Mouse (Mus musculus): ENCODE measurements around the gene Hlf. TPM values are rescaled to one million over a fixed set of nuclear protein-coding genes. Genes with fewer than 3 reads are reported as not detected.

The Hlf gene
- total RNA-seq, 1 experiment = 1.4 TPM

- TF ChIP-seq ZC3H11A (IDR thresholded peaks at IDR 0.05; ENCODE audit: borderline replicate concordance, low read depth, low read length) (no peak), HCFC1 (IDR thresholded peaks at IDR 0.05; ENCODE audit: borderline replicate concordance, insufficient read depth, low read length) (no peak), MAFK (IDR thresholded peaks at IDR 0.05; ENCODE audit: insufficient read depth, low read depth, low read length) (no peak), ZNF384 (IDR thresholded peaks at IDR 0.05; ENCODE audit: low read depth, low read length) (no peak), CHD2 (IDR thresholded peaks at IDR 0.05; ENCODE audit: low read depth, low read length) (no peak)
- in situ Hi-C loops (cut with MboI; ENCODE audit: low sequenced_read_pairs in 2 of 2, unreplicated experiment in 2 of 2) = no loop called here
These were observed 44.9 kb downstream of the Hlf start for GRCm38 (mm10) chr11:90345746-90346145.

GRCm38 (mm10) chr11:90342858-90343257, 47.8 kb downstream of the Hlf start:
- H3K9me3 ChIP-seq (ENCODE audit: control insufficient read depth, insufficient read depth, low read depth, low read length) = no peaks in the 10 kb centered on the region
- in situ Hi-C loops (cut with MboI; ENCODE audit: low sequenced_read_pairs in 2 of 2, unreplicated experiment in 2 of 2) = no loop called here
- H3K4me3 ChIP-seq (ENCODE audit: insufficient read depth in 1 of 2, low read depth in 1 of 2, low read length in 2 of 2, poor library complexity in 1 of 2, severe bottlenecking in 1 of 2) = no peak overlapping the region
- no peak overlapping the region for H3K9ac ChIP-seq (ENCODE audit: insufficient read depth, low read depth, low read length, poor library complexity, severe bottlenecking)
- no peaks in the 10 kb centered on the region for H3K36me3 ChIP-seq (ENCODE audit: control insufficient read depth, insufficient read depth, low read length, poor library complexity, severe bottlenecking)
- H3K4me1 ChIP-seq (ENCODE audit: control insufficient read depth in 2 of 2, insufficient read depth in 2 of 2, low read length in 2 of 2, poor library complexity in 1 of 2) = no peaks in the 10 kb centered on the region
- no peak for DNase-seq (ENCODE audit: low read depth, low spot score)
- TF ChIP-seq ZNF384 (IDR thresholded peaks at IDR 0.05; ENCODE audit: low read depth, low read length) (no peak), CHD2 (IDR thresholded peaks at IDR 0.05; ENCODE audit: low read depth, low read length) (no peak), ZC3H11A (IDR thresholded peaks at IDR 0.05; ENCODE audit: borderline replicate concordance, low read depth, low read length) (no peak), MAFK (IDR thresholded peaks at IDR 0.05; ENCODE audit: insufficient read depth, low read depth, low read length) (no peak), HCFC1 (IDR thresholded peaks at IDR 0.05; ENCODE audit: borderline replicate concordance, insufficient read depth, low read length) (no peak)
- H3K27ac ChIP-seq (ENCODE audit: insufficient read depth, low read depth, low read length, poor library complexity, severe bottlenecking) = no peak overlapping the region

More at GRCm38 (mm10) chr11:90345746-90346145, 44.9 kb downstream of the Hlf start:
- H3K4me1 ChIP-seq (ENCODE audit: control insufficient read depth in 2 of 2, insufficient read depth in 2 of 2, low read length in 2 of 2, poor library complexity in 1 of 2) = no peaks in the 10 kb centered on the region
- no peak overlapping the region for H3K9ac ChIP-seq (ENCODE audit: insufficient read depth, low read depth, low read length, poor library complexity, severe bottlenecking)
- H3K36me3 ChIP-seq (ENCODE audit: control insufficient read depth, insufficient read depth, low read length, poor library complexity, severe bottlenecking) = no peaks in the 10 kb centered on the region
- H3K4me3 ChIP-seq (ENCODE audit: insufficient read depth in 1 of 2, low read depth in 1 of 2, low read length in 2 of 2, poor library complexity in 1 of 2, severe bottlenecking in 1 of 2) = no peak overlapping the region
- H3K27ac ChIP-seq (ENCODE audit: insufficient read depth, low read depth, low read length, poor library complexity, severe bottlenecking) = no peak overlapping the region
- H3K9me3 ChIP-seq (ENCODE audit: control insufficient read depth, insufficient read depth, low read depth, low read length) = no peaks in the 10 kb centered on the region
- no peak for DNase-seq (ENCODE audit: low read depth, low spot score)

- in situ Hi-C loops (cut with MboI; ENCODE audit: low sequenced_read_pairs in 2 of 2, unreplicated experiment in 2 of 2) = no loop called here
These were observed 48.4 kb downstream of the Hlf start for GRCm38 (mm10) chr11:90342267-90342666.

GRCm38 (mm10) chr11:90340836-90341235, 49.9 kb downstream of the Hlf start:
- no peaks in the 10 kb centered on the region for H3K9me3 ChIP-seq (ENCODE audit: control insufficient read depth, insufficient read depth, low read depth, low read length)
- H3K36me3 ChIP-seq (ENCODE audit: control insufficient read depth, insufficient read depth, low read length, poor library complexity, severe bottlenecking) = no peaks in the 10 kb centered on the region
- no peak overlapping the region for H3K9ac ChIP-seq (ENCODE audit: insufficient read depth, low read depth, low read length, poor library complexity, severe bottlenecking)
- no peak for TF ChIP-seq ZC3H11A (IDR thresholded peaks at IDR 0.05; ENCODE audit: borderline replicate concordance, low read depth, low read length)
- no peak for TF ChIP-seq ZNF384 (IDR thresholded peaks at IDR 0.05; ENCODE audit: low read depth, low read length)
- no peak for TF ChIP-seq HCFC1 (IDR thresholded peaks at IDR 0.05; ENCODE audit: borderline replicate concordance, insufficient read depth, low read length)
- no peak for TF ChIP-seq CHD2 (IDR thresholded peaks at IDR 0.05; ENCODE audit: low read depth, low read length)
- TF ChIP-seq MAFK (IDR thresholded peaks at IDR 0.05; ENCODE audit: insufficient read depth, low read depth, low read length) = no peak
- in situ Hi-C loops (cut with MboI; ENCODE audit: low sequenced_read_pairs in 2 of 2, unreplicated experiment in 2 of 2) = no loop called here
- H3K4me3 ChIP-seq (ENCODE audit: insufficient read depth in 1 of 2, low read depth in 1 of 2, low read length in 2 of 2, poor library complexity in 1 of 2, severe bottlenecking in 1 of 2) = no peak overlapping the region
- H3K4me1 ChIP-seq (ENCODE audit: control insufficient read depth in 2 of 2, insufficient read depth in 2 of 2, low read length in 2 of 2, poor library complexity in 1 of 2) = no peaks in the 10 kb centered on the region
- DNase-seq (ENCODE audit: low read depth, low spot score) = no peak
- H3K27ac ChIP-seq (ENCODE audit: insufficient read depth, low read depth, low read length, poor library complexity, severe bottlenecking) = no peak overlapping the region

More at GRCm38 (mm10) chr11:90342267-90342666, 48.4 kb downstream of the Hlf start:
- H3K4me1 ChIP-seq (ENCODE audit: control insufficient read depth in 2 of 2, insufficient read depth in 2 of 2, low read length in 2 of 2, poor library complexity in 1 of 2) = no peaks in the 10 kb centered on the region
- H3K36me3 ChIP-seq (ENCODE audit: control insufficient read depth, insufficient read depth, low read length, poor library complexity, severe bottlenecking) = no peaks in the 10 kb centered on the region
- no peaks in the 10 kb centered on the region for H3K9me3 ChIP-seq (ENCODE audit: control insufficient read depth, insufficient read depth, low read depth, low read length)
- DNase-seq (ENCODE audit: low read depth, low spot score) = no peak
- H3K27ac ChIP-seq (ENCODE audit: insufficient read depth, low read depth, low read length, poor library complexity, severe bottlenecking) = no peak overlapping the region
- H3K4me3 ChIP-seq (ENCODE audit: insufficient read depth in 1 of 2, low read depth in 1 of 2, low read length in 2 of 2, poor library complexity in 1 of 2, severe bottlenecking in 1 of 2) = no peak overlapping the region
- TF ChIP-seq MAFK (IDR thresholded peaks at IDR 0.05; ENCODE audit: insufficient read depth, low read depth, low read length) (no peak), ZC3H11A (IDR thresholded peaks at IDR 0.05; ENCODE audit: borderline replicate concordance, low read depth, low read length) (no peak), HCFC1 (IDR thresholded peaks at IDR 0.05; ENCODE audit: borderline replicate concordance, insufficient read depth, low read length) (no peak), CHD2 (IDR thresholded peaks at IDR 0.05; ENCODE audit: low read depth, low read length) (no peak), ZNF384 (IDR thresholded peaks at IDR 0.05; ENCODE audit: low read depth, low read length) (no peak)
- H3K9ac ChIP-seq (ENCODE audit: insufficient read depth, low read depth, low read length, poor library complexity, severe bottlenecking) = no peak overlapping the region

GRCm38 (mm10) chr11:90334816-90335215, 55.9 kb downstream of the Hlf start:
- no peaks in the 10 kb centered on the region for H3K4me1 ChIP-seq (ENCODE audit: control insufficient read depth in 2 of 2, insufficient read depth in 2 of 2, low read length in 2 of 2, poor library complexity in 1 of 2)
- no peaks in the 10 kb centered on the region for H3K36me3 ChIP-seq (ENCODE audit: control insufficient read depth, insufficient read depth, low read length, poor library complexity, severe bottlenecking)
- TF ChIP-seq ZNF384 (IDR thresholded peaks at IDR 0.05; ENCODE audit: low read depth, low read length) = no peak
- no peak for TF ChIP-seq CHD2 (IDR thresholded peaks at IDR 0.05; ENCODE audit: low read depth, low read length)
- TF ChIP-seq ZC3H11A (IDR thresholded peaks at IDR 0.05; ENCODE audit: borderline replicate concordance, low read depth, low read length) = no peak
- no peak for TF ChIP-seq MAFK (IDR thresholded peaks at IDR 0.05; ENCODE audit: insufficient read depth, low read depth, low read length)
- no peak for TF ChIP-seq HCFC1 (IDR thresholded peaks at IDR 0.05; ENCODE audit: borderline replicate concordance, insufficient read depth, low read length)
- no peak overlapping the region for H3K9ac ChIP-seq (ENCODE audit: insufficient read depth, low read depth, low read length, poor library complexity, severe bottlenecking)
- no peak overlapping the region for H3K27ac ChIP-seq (ENCODE audit: insufficient read depth, low read depth, low read length, poor library complexity, severe bottlenecking)
- in situ Hi-C loops (cut with MboI; ENCODE audit: low sequenced_read_pairs in 2 of 2, unreplicated experiment in 2 of 2) = no loop called here
- H3K4me3 ChIP-seq (ENCODE audit: insufficient read depth in 1 of 2, low read depth in 1 of 2, low read length in 2 of 2, poor library complexity in 1 of 2, severe bottlenecking in 1 of 2) = no peak overlapping the region
- H3K9me3 ChIP-seq (ENCODE audit: control insufficient read depth, insufficient read depth, low read depth, low read length) = no peaks in the 10 kb centered on the region
- DNase-seq (ENCODE audit: low read depth, low spot score) = no peak
